Mouse (Mus musculus) CD4-positive, CD25-positive, alpha-beta regulatory T cell (primary cell): Measurements from ENCODE around the gene Malsu1. TPM values are rescaled to one million over a fixed set of nuclear protein-coding genes. Genes with fewer than 3 reads are reported as not detected.

ENCODE experiments used
- polyA plus RNA-seq: library from polyadenylated mRNA; unstranded; fragments of 100-300 nt; shearing (Covaris generic); gene quantifications from one replicate; pipeline ENCODE4 v1.2.1, GENCODE M21; 2017

Gene Malsu1
- polyA plus RNA-seq, result 65.2 TPM

DNA sequence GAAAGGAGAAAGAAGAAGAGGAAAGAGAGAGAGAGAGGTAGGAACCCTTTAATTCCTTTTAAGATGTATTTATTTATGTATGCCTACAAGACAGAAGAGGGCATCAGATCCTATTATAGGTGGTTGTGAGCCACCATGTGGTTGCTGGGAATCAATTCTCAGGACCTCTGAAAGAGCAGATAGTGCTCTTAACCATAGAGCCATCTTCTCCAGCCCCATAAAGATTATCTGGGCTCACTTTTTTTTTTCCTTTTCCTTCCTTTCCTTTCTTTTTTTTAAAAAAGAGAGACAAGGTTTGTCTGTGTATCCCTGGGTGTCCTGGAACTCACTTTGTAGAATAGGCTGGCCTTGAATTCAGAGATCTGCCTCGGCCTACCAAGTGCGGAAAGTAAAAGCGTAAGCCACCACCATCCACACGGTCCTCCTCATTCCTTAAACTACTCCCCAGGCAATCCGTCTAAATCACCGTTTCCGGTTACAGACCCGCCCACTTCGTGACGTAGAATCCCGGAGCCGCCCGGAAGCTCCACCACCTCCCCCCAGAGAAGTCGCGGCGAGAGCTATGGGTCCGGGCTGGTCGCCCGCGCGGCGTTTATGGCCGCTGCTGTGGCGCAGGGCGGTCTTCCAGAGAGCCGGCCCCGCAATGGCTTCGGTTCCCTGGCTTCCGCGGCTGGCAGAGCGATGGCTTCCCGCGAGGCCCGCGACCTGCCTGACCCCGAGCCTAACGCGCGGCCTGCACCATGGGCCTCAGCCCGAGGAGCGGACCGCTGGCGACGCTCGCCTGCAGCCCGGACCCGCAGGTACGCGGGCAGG lies at the start of gene Malsu1:
TSS of gene Malsu1 (plus strand) at position 492 of the 813 bp plus-strand sequence.

DNA sequence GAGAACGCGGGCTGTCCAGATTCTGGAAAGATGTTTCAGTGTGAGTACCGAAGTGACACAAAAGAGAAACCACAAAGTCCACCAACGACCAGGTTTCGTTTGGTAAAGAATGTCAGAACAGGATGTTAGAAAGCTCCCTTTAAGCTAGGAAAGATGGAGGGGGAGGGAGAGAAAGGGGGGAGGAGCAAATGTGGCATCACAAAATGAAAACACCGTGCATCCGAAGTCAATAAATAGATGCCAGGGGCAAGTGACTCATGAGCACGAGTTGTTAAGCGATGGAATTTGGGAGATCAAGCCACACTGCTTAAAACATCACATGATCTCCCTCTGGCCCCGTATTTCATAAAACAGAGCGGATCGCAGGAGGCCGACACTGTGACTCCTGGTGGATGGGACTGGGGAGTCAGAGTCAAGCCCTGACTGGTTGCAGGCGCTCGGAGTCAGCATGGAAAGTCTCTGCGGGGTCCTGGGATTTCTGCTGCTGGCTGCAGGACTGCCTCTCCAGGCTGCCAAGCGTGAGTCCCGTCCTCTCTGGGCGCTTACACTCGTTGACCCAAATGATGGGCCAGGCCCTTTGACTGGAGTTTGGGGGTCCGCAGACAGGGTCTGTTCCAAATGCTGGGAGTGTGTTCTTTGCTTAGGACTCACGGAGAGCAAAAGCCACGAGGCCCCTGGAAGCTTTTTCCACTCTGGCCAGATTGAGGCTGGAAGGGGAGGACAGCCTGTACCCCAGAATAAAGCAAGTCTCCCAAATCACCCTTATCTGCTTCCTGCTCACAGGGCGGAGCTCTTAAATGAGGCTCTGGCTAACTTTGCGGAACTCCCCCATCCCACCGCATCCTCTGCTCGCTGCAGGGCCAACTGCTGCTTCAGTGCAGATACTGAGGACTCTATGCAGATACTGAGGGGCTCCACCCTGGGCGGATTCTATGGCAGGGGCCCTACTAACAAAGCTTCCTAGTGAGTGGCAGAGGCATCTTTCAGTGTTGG lies 37.0 kb upstream of the Malsu1 start, which contains the start of gene Gpnmb:
TSS of gene Gpnmb (plus strand) at position 272 of the 993 bp plus-strand sequence.

Other genes with a start within 250 kb of the Malsu1 start
- 5.5 TPM for gene Tmem176a, start 232.9 kb upstream of the Malsu1 start, polyA plus RNA-seq
- gene Tmem176b, start 232.3 kb upstream of the Malsu1 start, polyA plus RNA-seq, result 8.6 TPM
- not detected for gene Aoc1, start 200.9 kb upstream of the Malsu1 start, polyA plus RNA-seq
- not detected for gene 1600015I10Rik, start 143.9 kb upstream of the Malsu1 start, polyA plus RNA-seq
- gene Doxl2, start 98.8 kb upstream of the Malsu1 start, polyA plus RNA-seq, result not detected
- gene Svs1, start 86.9 kb upstream of the Malsu1 start, polyA plus RNA-seq, result not detected
- gene Gpnmb, start 37.2 kb upstream of the Malsu1 start, polyA plus RNA-seq, result 1.2 TPM
- 4.4 TPM for gene Igf2bp3, start 141.2 kb downstream of the Malsu1 start, polyA plus RNA-seq
- gene Tra2a, start 190.2 kb downstream of the Malsu1 start, polyA plus RNA-seq, result 52.0 TPM
- 18.0 TPM for gene Ccdc126, start 245.5 kb downstream of the Malsu1 start, polyA plus RNA-seq